Mouse (Mus musculus) heart, embryonic 13.5 days (tissue): ENCODE measurements at regions not wholly inside any gene's neighbourhood (a gene's known extent, or its start where the extent isn't known, plus 50 kb on each side); places are given as distances from the start of the nearest gene placed in this dataset.

Experiments
- ATAC-seq: fragments of 200-750 bp; cut with Nextera tagmentation; 2 replicates; pipeline ENCODE4 v1.8.0; 2017; ENCODE audit warnings: moderate TSS enrichment; ENCODE audit not compliant: insufficient number of reproducible peaks, low FRiP score, low TSS enrichment; ENCODE audit errors: extremely low read depth
- H3K27ac ChIP-seq: fragments of 300-500 bp; sonication (generic); replicated peaks from 2 replicates; pipeline ENCODE4 v1.5.1; 2015; ENCODE audit warnings: moderate library complexity, mild to moderate bottlenecking, inconsistent platforms
- H3K27me3 ChIP-seq: fragments of 300-500 bp; sonication (generic); replicated peaks from 2 replicates; pipeline ENCODE4 v1.6.1; 2015; ENCODE audit warnings: mild to moderate bottlenecking, inconsistent platforms
- H3K36me3 ChIP-seq: fragments of 300-500 bp; sonication (generic); 2 replicates; pipeline ENCODE4 v1.6.1; 2015; ENCODE audit warnings: mild to moderate bottlenecking, inconsistent platforms
- H3K4me1 ChIP-seq: fragments of 300-500 bp; sonication (generic); 2 replicates; pipeline ENCODE4 v1.6.1; 2015; ENCODE audit warnings: inconsistent platforms
- H3K4me2 ChIP-seq: fragments of 300-500 bp; sonication (generic); 2 replicates; pipeline ENCODE4 v1.6.1; 2015; ENCODE audit warnings: inconsistent platforms, mild to moderate bottlenecking, moderate library complexity
- H3K4me3 ChIP-seq: fragments of 300-500 bp; sonication (generic); 2 replicates; pipeline ENCODE4 v1.5.1; 2015; ENCODE audit warnings: moderate library complexity, mild to moderate bottlenecking, inconsistent platforms
- H3K9ac ChIP-seq: fragments of 300-500 bp; sonication (generic); 2 replicates; pipeline ENCODE4 v1.6.1; 2015; ENCODE audit warnings: inconsistent platforms, mild to moderate bottlenecking, moderate library complexity
- H3K9me3 ChIP-seq: fragments of 300-500 bp; sonication (generic); 2 replicates; pipeline ENCODE4 v1.6.1; 2016; ENCODE audit warnings: inconsistent platforms
- WGBS: fragments of 180-500 bp; shearing (Covaris S2); methylation state at CpG from one replicate; pipeline ENCODE4 v1.1.7; 2015; ENCODE audit warnings: mixed read lengths; 5-methylcytosine and 5-hydroxymethylcytosine counted together

- no peak overlapping the region for H3K4me2 ChIP-seq
- WGBS = 70% methylated on average over 3 of the region's 3 CpGs
- H3K27me3 ChIP-seq = 0 out of 2 replicates have a peak, but pooled peaks cover 2% of the 10 kb centered on the region
- no peak overlapping the region for H3K9ac ChIP-seq
- H3K9me3 ChIP-seq = no peaks in the 10 kb centered on the region
- H3K27ac ChIP-seq = no peak overlapping the region
- no peaks in the 10 kb centered on the region for H3K36me3 ChIP-seq
- H3K4me3 ChIP-seq = no peak overlapping the region
- H3K4me1 ChIP-seq = no peaks in the 10 kb centered on the region
- ATAC-seq = no peak
These were observed 150.4 kb downstream of the Cpe start for GRCm38 (mm10) chr8:64542501-64542900.

GRCm38 (mm10) chr8:64539846-64540472, 152.9 kb downstream of the Cpe start:
- no peaks in the 10 kb centered on the region for H3K27me3 ChIP-seq
- no peak overlapping the region for H3K4me2 ChIP-seq
- H3K36me3 ChIP-seq = no peaks in the 10 kb centered on the region
- H3K4me1 ChIP-seq = no peaks in the 10 kb centered on the region
- no peak overlapping the region for H3K27ac ChIP-seq
- ATAC-seq = no peak
- 57% methylated on average over 4 of the region's 4 CpGs for WGBS
- H3K9ac ChIP-seq = no peak overlapping the region
- no peak overlapping the region for H3K4me3 ChIP-seq
- H3K9me3 ChIP-seq = no peaks in the 10 kb centered on the region

- H3K27me3 ChIP-seq = no peaks in the 10 kb centered on the region
- H3K4me1 ChIP-seq = no peaks in the 10 kb centered on the region
- no peaks in the 10 kb centered on the region for H3K36me3 ChIP-seq
- H3K27ac ChIP-seq = peak overlapping the region; percentile 33; the same call in 1 of the 2 replicates
- no peak overlapping the region for H3K4me3 ChIP-seq
- 70% methylated on average over 2 of the region's 2 CpGs for WGBS
- H3K4me2 ChIP-seq = no peak overlapping the region
- H3K9ac ChIP-seq = no peak overlapping the region
- no peaks in the 10 kb centered on the region for H3K9me3 ChIP-seq
- no peak for ATAC-seq
These were observed 161.1 kb downstream of the Cpe start for GRCm38 (mm10) chr8:64531780-64532179.

GRCm38 (mm10) chr8:64522441-64523102, 170.3 kb downstream of the Cpe start:
- no peak overlapping the region for H3K9ac ChIP-seq
- no peak for ATAC-seq
- no peak overlapping the region for H3K4me2 ChIP-seq
- WGBS = 65% methylated on average over 8 of the region's 8 CpGs
- no peaks in the 10 kb centered on the region for H3K36me3 ChIP-seq
- no peaks in the 10 kb centered on the region for H3K9me3 ChIP-seq
- no peak overlapping the region for H3K4me3 ChIP-seq
- peaks cover 2% of the 10 kb centered on the region; the same call in 1 of the 2 replicates for H3K4me1 ChIP-seq
- no peaks in the 10 kb centered on the region for H3K27me3 ChIP-seq
- no peak overlapping the region for H3K27ac ChIP-seq

GRCm38 (mm10) chr8:64519650-64520049, 173.2 kb downstream of the Cpe start:
- no peak for ATAC-seq
- Histone ChIP-seq H3K4me2 (no peak overlapping the region), H3K9me3 (no peaks in the 10 kb centered on the region), H3K27me3 (no peaks in the 10 kb centered on the region), H3K27ac (no peak overlapping the region), H3K9ac (no peak overlapping the region), H3K4me3 (no peak overlapping the region), H3K36me3 (no peaks in the 10 kb centered on the region), H3K4me1 (peaks cover 2% of the 10 kb centered on the region; the same call in 1 of the 2 replicates)
- 63% methylated on average over 1 of the region's 1 CpGs for WGBS

GRCm38 (mm10) chr8:64515923-64516322, 176.9 kb downstream of the Cpe start:
- Histone ChIP-seq H3K4me1 (no peaks in the 10 kb centered on the region), H3K4me3 (no peak overlapping the region), H3K9me3 (peaks cover 6% of the 10 kb centered on the region), H3K36me3 (no peaks in the 10 kb centered on the region), H3K27ac (no peak overlapping the region), H3K9ac (no peak overlapping the region), H3K4me2 (no peak overlapping the region), H3K27me3 (no peaks in the 10 kb centered on the region)
- WGBS = 75% methylated on average over 5 of the region's 5 CpGs
- ATAC-seq = no peak

- no peaks in the 10 kb centered on the region for H3K27me3 ChIP-seq
- no peak overlapping the region for H3K9ac ChIP-seq
- H3K4me3 ChIP-seq = no peak overlapping the region
- no peak overlapping the region for H3K4me2 ChIP-seq
- H3K9me3 ChIP-seq = no peaks in the 10 kb centered on the region
- H3K4me1 ChIP-seq = no peaks in the 10 kb centered on the region; the same call in 1 of the 2 replicates
- H3K36me3 ChIP-seq = no peaks in the 10 kb centered on the region
- no peak for ATAC-seq
- H3K27ac ChIP-seq = no peak overlapping the region
- WGBS = 54% methylated on average over 6 of the region's 6 CpGs
These were observed 195.4 kb downstream of the Cpe start for GRCm38 (mm10) chr8:64497281-64498060.

- no peaks in the 10 kb centered on the region for H3K27me3 ChIP-seq
- H3K4me2 ChIP-seq = no peak overlapping the region
- no peak overlapping the region for H3K9ac ChIP-seq
- ATAC-seq = no peak
- no peaks in the 10 kb centered on the region; the same call in 1 of the 2 replicates for H3K4me1 ChIP-seq
- H3K27ac ChIP-seq = no peak overlapping the region
- no peak overlapping the region for H3K4me3 ChIP-seq
- H3K36me3 ChIP-seq = no peaks in the 10 kb centered on the region
- 60% methylated on average over 14 of the region's 14 CpGs for WGBS
- no peaks in the 10 kb centered on the region for H3K9me3 ChIP-seq
These were observed 196.3 kb downstream of the Cpe start for GRCm38 (mm10) chr8:64496333-64497213.

- no peak for ATAC-seq
- Histone ChIP-seq H3K27me3 (no peaks in the 10 kb centered on the region), H3K4me2 (no peak overlapping the region), H3K4me3 (no peak overlapping the region), H3K27ac (no peak overlapping the region), H3K9me3 (no peaks in the 10 kb centered on the region), H3K9ac (no peak overlapping the region), H3K4me1 (no peaks in the 10 kb centered on the region; the same call in 1 of the 2 replicates), H3K36me3 (no peaks in the 10 kb centered on the region)
- WGBS = 77% methylated on average over 2 of the region's 2 CpGs
These were observed 201.3 kb downstream of the Cpe start for GRCm38 (mm10) chr8:64491561-64491960.

GRCm38 (mm10) chr8:64488057-64488456, 204.8 kb downstream of the Cpe start:
- no peak for ATAC-seq
- no peak overlapping the region for H3K9ac ChIP-seq
- H3K4me2 ChIP-seq = no peak overlapping the region
- no peak overlapping the region for H3K27ac ChIP-seq
- H3K36me3 ChIP-seq = no peaks in the 10 kb centered on the region
- H3K9me3 ChIP-seq = no peaks in the 10 kb centered on the region
- H3K4me1 ChIP-seq = no peaks in the 10 kb centered on the region
- H3K27me3 ChIP-seq = no peaks in the 10 kb centered on the region
- H3K4me3 ChIP-seq = no peak overlapping the region
- WGBS = 74% methylated on average over 3 of the region's 3 CpGs

- Histone ChIP-seq H3K36me3 (no peaks in the 10 kb centered on the region), H3K9ac (no peak overlapping the region), H3K4me2 (no peak overlapping the region), H3K9me3 (no peaks in the 10 kb centered on the region), H3K4me1 (no peaks in the 10 kb centered on the region), H3K27ac (no peak overlapping the region), H3K27me3 (no peaks in the 10 kb centered on the region), H3K4me3 (no peak overlapping the region)
- ATAC-seq = no peak
These were observed 219.6 kb downstream of the Cpe start for GRCm38 (mm10) chr8:64473276-64473675.
